Mouse (Mus musculus): ENCODE measurements around the gene Sost. TPM values are rescaled to one million over a fixed set of nuclear protein-coding genes. Genes with fewer than 3 reads are reported as not detected.

Gene Sost
- polyA plus RNA-seq, 1 experiment from 2014 or later, result 0.13 TPM

Other genes with a start within 250 kb of the Sost start
- gene Dhx8, start 234.1 kb downstream of the Sost start, polyA plus RNA-seq (2015; fragmentation: Nextera tagmentation; extraction: Ambion mirVana), result 22.5 and 26.9 TPM in 2 replicates
- 4.1 and 5.4 TPM in 2 replicates for gene Etv4, start 181.6 kb downstream of the Sost start, polyA plus RNA-seq (2015; fragmentation: Nextera tagmentation; extraction: Ambion mirVana)
- gene Meox1, start 72.6 kb downstream of the Sost start, polyA plus RNA-seq (2015; fragmentation: Nextera tagmentation; extraction: Ambion mirVana), result 4.4 and 4.5 TPM in 2 replicates
- not detected in 2 replicates for gene Cfap97d1, start 17.3 kb upstream of the Sost start, polyA plus RNA-seq (2015; fragmentation: Nextera tagmentation; extraction: Ambion mirVana)
- gene Dusp3, start 20.0 kb upstream of the Sost start, polyA plus RNA-seq (2015; fragmentation: Nextera tagmentation; extraction: Ambion mirVana), result 25.6 and 26.5 TPM in 2 replicates
- gene Mpp3, start 61.4 kb upstream of the Sost start, polyA plus RNA-seq (2015; fragmentation: Nextera tagmentation; extraction: Ambion mirVana), result 7.6 and 7.9 TPM in 2 replicates
- gene Cd300lg, start 74.5 kb upstream of the Sost start, polyA plus RNA-seq (2015; fragmentation: Nextera tagmentation; extraction: Ambion mirVana), result 0.98 and 1.6 TPM in 2 replicates
- gene Mpp2, start 121.5 kb upstream of the Sost start, polyA plus RNA-seq (2015; fragmentation: Nextera tagmentation; extraction: Ambion mirVana), result 6.2 and 6.8 TPM in 2 replicates
- gene Ppy, start 134.3 kb upstream of the Sost start, polyA plus RNA-seq (2015; fragmentation: Nextera tagmentation; extraction: Ambion mirVana), result 4.5 and 6.2 TPM in 2 replicates
- gene Pyy, start 140.8 kb upstream of the Sost start, polyA plus RNA-seq (2015; fragmentation: Nextera tagmentation; extraction: Ambion mirVana), result 57.2 and 75.0 TPM in 2 replicates
- gene Nags, start 178.5 kb upstream of the Sost start, polyA plus RNA-seq (2015; fragmentation: Nextera tagmentation; extraction: Ambion mirVana), result 24.0 and 25.6 TPM in 2 replicates
- 23.8 and 26.4 TPM in 2 replicates for gene Tmem101, start 189.4 kb upstream of the Sost start, polyA plus RNA-seq (2015; fragmentation: Nextera tagmentation; extraction: Ambion mirVana)
- 118 and 140 TPM in 2 replicates for gene Lsm12, start 218.3 kb upstream of the Sost start, polyA plus RNA-seq (2015; fragmentation: Nextera tagmentation; extraction: Ambion mirVana)
- gene G6pc3, start 222.6 kb upstream of the Sost start, polyA plus RNA-seq (2015; fragmentation: Nextera tagmentation; extraction: Ambion mirVana), result 31.1 and 33.9 TPM in 2 replicates